Mouse (Mus musculus): ENCODE data around the gene Tcerg1l. TPM values are rescaled to one million over a fixed set of nuclear protein-coding genes. Genes with fewer than 3 reads are reported as not detected.

The Tcerg1l gene
- polyA plus RNA-seq, 1 experiment: 5.3 TPM

DNA sequence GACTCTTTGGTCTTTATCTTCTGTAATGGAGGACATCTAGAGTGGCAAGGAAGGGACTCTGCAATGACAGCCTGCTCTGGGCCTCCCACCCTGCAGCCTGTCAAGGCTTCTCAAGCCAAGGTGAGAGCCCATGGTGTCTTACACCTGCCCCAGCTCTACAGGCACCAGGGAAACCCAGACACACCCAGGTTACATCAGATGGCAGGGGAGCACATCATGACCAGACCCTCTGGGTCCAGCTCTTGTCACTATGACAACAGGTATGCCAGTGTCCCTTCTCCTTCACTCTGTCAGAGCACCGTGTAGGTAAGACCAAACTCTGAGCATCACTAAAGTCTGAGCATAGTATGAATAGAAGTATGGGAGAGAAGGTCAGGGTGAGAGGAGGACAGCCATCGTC is 218.9 kb downstream of the Tcerg1l start:
- H3K27ac ChIP-seq (ENCODE audit: insufficient read depth, low read length): no peak overlapping the region
- no peak overlapping the region for H3K4me3 ChIP-seq (replicated peaks; ENCODE audit: insufficient read depth, low read depth, low read length)
- no peak for DNase-seq
- TF ChIP-seq POLR2A (IDR thresholded peaks at IDR 0.05; ENCODE audit: borderline replicate concordance, insufficient read depth, low read length) (no peak), CTCF (IDR thresholded peaks at IDR 0.05; ENCODE audit: borderline replicate concordance, insufficient read depth, low read depth, low read length) (no peak)
- H3K4me1 ChIP-seq (ENCODE audit: control insufficient read depth, insufficient read depth, low read length): no peaks in the 10 kb centered on the region
- no peaks in the 10 kb centered on the region for H3K27me3 ChIP-seq (ENCODE audit: control insufficient read depth, insufficient read depth, low read length)
- 78% methylated on average over 2 of the region's 2 CpGs for WGBS

DNA sequence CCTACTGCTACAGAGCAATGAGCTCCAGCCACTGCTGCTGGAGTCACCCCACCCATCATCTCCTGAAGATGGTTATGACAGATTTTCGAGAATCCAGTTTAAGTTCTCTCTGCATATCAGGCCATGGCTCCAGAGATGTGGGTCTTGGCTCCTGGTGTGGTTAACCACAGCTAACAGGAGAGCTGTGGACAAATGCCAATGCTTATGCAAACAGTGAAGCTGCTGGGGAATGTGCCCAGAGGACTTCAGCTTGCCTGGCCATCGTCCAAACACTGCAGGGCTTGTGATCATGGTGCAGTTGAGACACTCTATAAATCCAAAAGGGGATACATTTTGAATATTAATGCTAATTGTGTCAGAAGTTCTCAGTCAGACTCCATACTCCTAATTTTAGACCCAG is 221.5 kb downstream of the Tcerg1l start:
- peak in 1 of 2 experiments; percentile 18 for DNase-seq
- Histone ChIP-seq H3K27me3 (ENCODE audit: control insufficient read depth, insufficient read depth, low read length) (no peaks in the 10 kb centered on the region), H3K4me1 (ENCODE audit: control insufficient read depth, insufficient read depth, low read length) (no peaks in the 10 kb centered on the region), H3K4me3 (replicated peaks; ENCODE audit: insufficient read depth, low read depth, low read length) (no peak overlapping the region), H3K27ac (ENCODE audit: insufficient read depth, low read length) (no peak overlapping the region)
- TF ChIP-seq CTCF (IDR thresholded peaks at IDR 0.05; ENCODE audit: borderline replicate concordance, insufficient read depth, low read depth, low read length) (no peak), POLR2A (IDR thresholded peaks at IDR 0.05; ENCODE audit: borderline replicate concordance, insufficient read depth, low read length) (no peak)
- 31% methylated on average over 2 of the region's 2 CpGs for WGBS

DNA sequence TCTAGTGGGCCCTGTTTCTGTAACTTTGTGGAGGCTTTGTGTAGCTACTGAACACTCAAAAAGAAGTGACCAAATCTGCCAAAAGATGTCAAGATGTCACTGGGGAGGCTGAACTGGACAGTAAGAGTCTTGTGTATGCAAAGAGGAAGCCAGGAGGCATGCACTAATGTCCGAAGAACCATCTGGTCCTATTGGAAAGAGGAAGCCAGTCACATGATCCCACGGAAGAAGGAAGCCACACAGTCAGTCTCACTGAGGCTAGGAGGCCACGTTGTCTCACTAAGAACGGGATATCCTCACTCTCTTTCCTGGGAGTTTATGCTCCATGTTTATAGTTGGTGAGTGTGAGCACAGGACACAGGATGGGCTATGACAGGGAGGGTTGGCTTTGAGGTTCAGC is 227.1 kb downstream of the Tcerg1l start:
- Histone ChIP-seq H3K4me1 (ENCODE audit: control insufficient read depth, insufficient read depth, low read length) (no peaks in the 10 kb centered on the region; the same call in 1 of the 2 replicates), H3K4me3 (replicated peaks; ENCODE audit: insufficient read depth, low read depth, low read length) (no peak overlapping the region), H3K27me3 (ENCODE audit: control insufficient read depth, insufficient read depth, low read length) (no peaks in the 10 kb centered on the region), H3K27ac (ENCODE audit: insufficient read depth, low read length) (no peak overlapping the region)
- WGBS: 64% methylated on average over 4 of the region's 4 CpGs
- no peak for TF ChIP-seq CTCF (IDR thresholded peaks at IDR 0.05; ENCODE audit: borderline replicate concordance, insufficient read depth, low read depth, low read length)
- no peak for TF ChIP-seq POLR2A (IDR thresholded peaks at IDR 0.05; ENCODE audit: borderline replicate concordance, insufficient read depth, low read length)
- DNase-seq: no peak
